12 mouse cellular contexts compared by ENCODE assay signal in the genomic region with DNA sequence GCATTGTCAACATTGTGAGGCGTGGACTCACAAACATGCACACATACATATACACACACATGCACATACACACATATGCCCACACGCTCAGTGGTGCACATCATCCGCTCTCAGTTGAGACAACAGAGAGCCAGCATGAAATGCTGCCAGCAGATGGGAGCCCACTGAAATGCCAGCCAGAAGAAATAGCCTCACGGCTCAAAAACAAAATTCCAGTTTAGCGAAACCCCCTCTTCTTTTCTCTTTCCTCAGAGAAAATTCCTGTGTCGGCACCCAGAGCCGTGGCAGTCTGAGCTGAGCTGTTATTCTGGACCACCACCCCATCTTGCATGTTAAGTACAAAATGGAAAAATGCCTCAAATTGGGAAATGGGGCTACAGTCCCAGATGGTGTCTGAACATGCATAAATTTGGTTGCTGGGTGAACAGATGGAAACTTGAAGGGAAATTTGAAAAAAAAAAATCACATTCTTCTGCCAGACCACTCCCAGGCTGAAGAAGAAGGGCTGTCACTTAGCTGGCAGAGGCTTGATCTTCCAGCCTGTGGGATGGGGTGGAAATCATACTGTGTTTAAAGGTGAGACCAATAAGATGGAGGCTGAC.
A peak's percentile ranks its signal among the peaks of the same experiment; 100 is the strongest.
DNase-seq lines count a peak whose midpoint lies in the region; ATAC-seq lines count a peak whose summit lies in the region.
"Had no signal": no experiment of that assay in that cellular context is flagged by ENCODE, and none has a peak within 500 bp of the region (broad histone marks: within the 10 kb centered on the region; RNA-seq: fewer than 3 reads in every experiment).

No protein-coding gene starts in this region.

- intact Hi-C loops in left cerebral cortex, postnatal 10 days (cut with DNase I) = no loop called here

- H3K9ac ChIP-seq in neural tube, embryonic 14.5 days (replicated peaks; ENCODE audit: low read depth, low read length) = no peak overlapping the region
- no peak overlapping the region for H3K9ac ChIP-seq in neural tube, embryonic 15.5 days (replicated peaks)

- no peaks in the 10 kb centered on the region for H3K4me1 ChIP-seq in neural tube, embryonic 14.5 days (ENCODE audit: control insufficient read depth, insufficient read depth, low read length)
- no peaks in the 10 kb centered on the region for H3K4me1 ChIP-seq in neural tube, embryonic 15.5 days

- no peaks in the 10 kb centered on the region for H3K36me3 ChIP-seq in neural tube, embryonic 14.5 days (ENCODE audit: control insufficient read depth, insufficient read depth, low read length)
- H3K36me3 ChIP-seq in neural tube, embryonic 15.5 days = no peaks in the 10 kb centered on the region

- H3K4me2 ChIP-seq in neural tube, embryonic 14.5 days (ENCODE audit: low read depth, low read length) = no peak overlapping the region
- no peak overlapping the region for H3K4me2 ChIP-seq in neural tube, embryonic 15.5 days
- H3K4me2 ChIP-seq: heart, embryonic 11.5 days had no signal

- no peaks in the 10 kb centered on the region for H3K9me3 ChIP-seq in neural tube, embryonic 14.5 days (ENCODE audit: control insufficient read depth, low read length)
- H3K9me3 ChIP-seq in neural tube, embryonic 15.5 days (replicated peaks) = no peaks in the 10 kb centered on the region

- H3K27ac ChIP-seq in neural tube, embryonic 14.5 days (ENCODE audit: low read depth, low read length) = no peak overlapping the region
- no peak overlapping the region for H3K27ac ChIP-seq in neural tube, embryonic 15.5 days (replicated peaks)

- DNase-seq in layer of hippocampus, adult 11-12 months (ENCODE audit: low spot score) = peak; percentile 59
- DNase-seq in left cerebral cortex, postnatal 10 days (ENCODE audit: extremely low spot score in 1 of 2, low spot score in 2 of 2) = peak; percentile 55 to 67
- no peak for DNase-seq in ovary, postnatal 14 days (ENCODE audit: low spot score)
- DNase-seq in kidney, postnatal 14 days = no peak
- no peak for DNase-seq in gastrocnemius, adult 18-20 months (ENCODE audit: low spot score)
- DNase-seq: cerebellum, adult 9-11 months; lung, postnatal 10 days; thymus, postnatal 25 days had no signal

- WGBS in neural tube, embryonic 14.5 days = 78% methylated on average over 7 of the region's 7 CpGs
- whole genome bisulfite sequencing in neural tube, embryonic 15.5 days = 72% methylated on average over 7 of the region's 7 CpGs

- H3K4me3 ChIP-seq in neural tube, embryonic 14.5 days (ENCODE audit: low read depth, low read length) = no peak overlapping the region
- no peak overlapping the region for H3K4me3 ChIP-seq in neural tube, embryonic 15.5 days (replicated peaks)

- peak; percentile 56; the same call in 1 of the 2 replicates for ATAC-seq in neural tube, embryonic 14.5 days (ENCODE audit: low read depth)
- no peak for ATAC-seq in neural tube, embryonic 15.5 days (ENCODE audit: low FRiP score)
- ATAC-seq: intestine, embryonic 16.5 days had no signal

- H3K27me3 ChIP-seq in neural tube, embryonic 14.5 days (ENCODE audit: control insufficient read depth, insufficient read depth, low read length) = no peaks in the 10 kb centered on the region
- no peaks in the 10 kb centered on the region for H3K27me3 ChIP-seq in neural tube, embryonic 15.5 days (replicated peaks)

Comparison
In these comparisons a context has a peak if more than half of its experiments do, and no peak if none do; other contexts are left out.
1. DNase-seq: peak in layer of hippocampus, adult 11-12 months (single experiment) and left cerebral cortex, postnatal 10 days (2 of 2); none in ovary, postnatal 14 days (single experiment), kidney, postnatal 14 days (single experiment) and gastrocnemius, adult 18-20 months (single experiment).